Mouse (Mus musculus) hindbrain, embryonic 13.5 days (tissue): ENCODE measurements around the gene Ptprh. TPM values are rescaled to one million over a fixed set of nuclear protein-coding genes. Genes with fewer than 3 reads are reported as not detected.
A peak's percentile ranks its signal among the peaks of the same experiment; 100 is the strongest.
"Not testable (repeated sequence)": the region's sequence is repeated elsewhere in the genome, so short reads cannot be mapped to it uniquely, and the experiment has no call there.

Source experiments
- ATAC-seq: fragments of 200-750 bp; cut with Nextera tagmentation; 2 replicates; pipeline ENCODE4 v1.8.0; 2017; ENCODE audit warnings: moderate TSS enrichment; ENCODE audit not compliant: low FRiP score
- H3K27ac ChIP-seq: fragments of 300-500 bp; sonication (generic); 2 replicates; pipeline ENCODE4 v1.5.1; 2015; ENCODE audit warnings: inconsistent platforms, mild to moderate bottlenecking, moderate library complexity
- H3K27me3 ChIP-seq: fragments of 300-500 bp; sonication (generic); 2 replicates; pipeline ENCODE4 v1.6.1; 2015; ENCODE audit warnings: mild to moderate bottlenecking, inconsistent platforms
- H3K36me3 ChIP-seq: fragments of 300-500 bp; sonication (generic); 2 replicates; pipeline ENCODE4 v1.6.1; 2015; ENCODE audit warnings: mild to moderate bottlenecking, inconsistent platforms
- H3K4me1 ChIP-seq: fragments of 300-500 bp; sonication (generic); replicated peaks from 2 replicates; pipeline ENCODE4 v1.6.1; 2015; ENCODE audit warnings: inconsistent platforms
- H3K4me2 ChIP-seq: fragments of 300-500 bp; sonication (generic); 2 replicates; pipeline ENCODE4 v1.6.1; 2015; ENCODE audit warnings: inconsistent platforms, mild to moderate bottlenecking, moderate library complexity
- H3K4me3 ChIP-seq: fragments of 300-500 bp; sonication (generic); 2 replicates; pipeline ENCODE4 v1.5.1; 2015; ENCODE audit warnings: mild to moderate bottlenecking, inconsistent platforms
- H3K9ac ChIP-seq: fragments of 300-500 bp; sonication (generic); 2 replicates; pipeline ENCODE4 v1.6.1; 2015; ENCODE audit warnings: mild to moderate bottlenecking, inconsistent platforms
- H3K9me3 ChIP-seq: fragments of 300-500 bp; sonication (generic); 2 replicates; pipeline ENCODE4 v1.6.1; 2016; ENCODE audit warnings: inconsistent platforms
- WGBS: fragments of 180-500 bp; shearing (Covaris S2); methylation state at CpG from one replicate; pipeline ENCODE4 v1.1.7; 2015; 5-methylcytosine and 5-hydroxymethylcytosine counted together
- polyA plus RNA-seq: library from polyadenylated mRNA; unstranded; fragments of >200 nt; fragmentation: Nextera tagmentation; extraction: Ambion mirVana; gene quantifications from 2 replicates; pipeline ENCODE4 v1.2.1, GENCODE M21; 2015

Gene Ptprh
- polyA plus RNA-seq, 1 experiment from 2014 or later, result 0.71 TPM

GRCm38 (mm10) chr7:4581481-4581880 is 22.4 kb downstream of the Ptprh start:
- ATAC-seq, H3K27ac ChIP-seq, H3K9ac ChIP-seq, H3K9me3 ChIP-seq, H3K4me3 ChIP-seq, H3K36me3 ChIP-seq, H3K4me2 ChIP-seq, H3K27me3 ChIP-seq, H3K4me1 ChIP-seq: not testable (repeated sequence)
- WGBS, result 87% methylated on average over 3 of the region's 3 CpGs

DNA sequence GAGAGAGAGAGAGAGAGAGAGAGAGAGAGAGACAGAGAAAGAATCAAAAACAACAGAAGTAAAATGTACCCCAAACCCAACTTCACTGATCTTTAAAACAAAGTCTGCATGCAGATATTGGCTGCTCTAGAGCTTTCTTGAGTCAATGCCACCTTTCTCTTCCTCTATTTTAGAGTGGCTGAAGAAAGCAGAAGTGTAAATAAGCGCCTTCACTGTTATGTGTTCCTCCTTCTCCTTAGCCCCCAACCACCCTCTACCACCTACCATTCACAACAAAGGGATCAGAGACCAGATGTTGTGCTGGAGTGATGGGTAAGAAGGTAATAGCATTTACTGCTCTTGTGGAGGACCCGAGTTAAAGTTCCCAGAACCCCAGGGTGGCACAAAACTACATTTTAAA is 31.5 kb downstream of the Ptprh start:
- 65% methylated on average over 2 of the region's 2 CpGs for WGBS
- not testable (repeated sequence) for ATAC-seq, H3K4me1 ChIP-seq, H3K36me3 ChIP-seq, H3K9me3 ChIP-seq, H3K27me3 ChIP-seq, H3K4me2 ChIP-seq, H3K27ac ChIP-seq, H3K4me3 ChIP-seq, H3K9ac ChIP-seq

DNA sequence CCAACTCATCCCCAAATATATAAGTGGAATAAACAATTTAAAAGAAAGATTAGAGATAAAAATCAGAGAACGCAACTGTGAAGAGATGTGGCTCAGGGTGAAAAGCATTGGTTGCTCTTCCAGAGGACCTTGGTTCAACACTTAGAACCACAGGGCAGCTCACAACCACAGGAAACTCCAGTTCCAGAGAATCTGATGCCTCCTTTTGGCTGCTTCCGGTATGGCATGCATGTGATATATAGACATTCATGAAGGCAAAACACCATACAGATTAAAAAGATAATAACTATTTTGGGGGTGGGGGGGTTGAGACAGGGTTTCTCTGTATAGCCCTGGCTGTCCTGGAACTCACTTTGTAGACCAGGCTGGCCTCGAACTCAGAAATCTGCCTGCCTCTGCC is 41.2 kb downstream of the Ptprh start:
- H3K27me3 ChIP-seq, result no peaks in the 10 kb centered on the region
- 88% methylated on average over 3 of the region's 3 CpGs for WGBS
- no peak overlapping the region for H3K27ac ChIP-seq
- no peaks in the 10 kb centered on the region for H3K9me3 ChIP-seq
- no peak for ATAC-seq
- H3K4me1 ChIP-seq, result no peaks in the 10 kb centered on the region
- H3K4me3 ChIP-seq, result no peak overlapping the region
- no peak overlapping the region for H3K4me2 ChIP-seq
- H3K9ac ChIP-seq, result no peak overlapping the region
- no peaks in the 10 kb centered on the region for H3K36me3 ChIP-seq

GRCm38 (mm10) chr7:4557167-4557560 is 46.7 kb downstream of the Ptprh start:
- WGBS, result 71% methylated on average over 6 of the region's 6 CpGs
- no peak overlapping the region for H3K9ac ChIP-seq

GRCm38 (mm10) chr7:4556256-4557166 is 47.3 kb downstream of the Ptprh start:
- WGBS, result 22% methylated on average over 15 of the region's 15 CpGs
- H3K27ac ChIP-seq, result peak overlapping the region; percentile 37; the same call in 1 of the 2 replicates
- peak; percentile 95 for ATAC-seq

More at GRCm38 (mm10) chr7:4557167-4557560, 46.7 kb downstream of the Ptprh start:
- H3K27me3 ChIP-seq, result 0 out of 2 replicates have a peak, but pooled peaks cover 3% of the 10 kb centered on the region
- 0 out of 2 replicates have a peak overlapping the region, but pooled peaks have one; percentile 16 for H3K4me3 ChIP-seq
- H3K4me1 ChIP-seq, result no peaks in the 10 kb centered on the region
- no peaks in the 10 kb centered on the region for H3K36me3 ChIP-seq
- peak overlapping the region; percentile 37 for H3K4me2 ChIP-seq
- H3K9me3 ChIP-seq, result no peaks in the 10 kb centered on the region
- H3K27ac ChIP-seq, result peak overlapping the region; percentile 37; the same call in 1 of the 2 replicates
- peak; percentile 43 for ATAC-seq

DNA sequence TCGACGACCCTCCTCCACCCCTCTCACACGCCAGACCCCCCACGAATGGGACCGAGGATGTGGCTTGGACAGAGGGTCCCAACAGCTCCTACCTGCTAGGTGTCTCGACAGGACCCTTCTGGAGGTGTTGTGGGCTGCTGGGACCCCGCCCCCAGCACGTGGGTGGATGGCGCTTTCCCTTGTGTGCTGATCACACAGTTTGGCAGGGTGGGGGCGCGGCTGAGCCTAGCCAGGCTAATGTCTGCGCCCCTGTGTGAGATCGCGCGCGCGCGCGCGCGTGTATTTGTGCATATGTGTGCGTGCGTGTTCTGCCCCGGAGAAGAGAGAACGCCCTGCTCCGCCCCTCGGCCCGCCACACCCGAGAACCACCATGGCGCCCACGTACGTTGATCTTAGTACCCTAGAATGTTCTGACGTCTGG is 56.6 kb downstream of the Ptprh start, which contains the start of gene Syt5:
Gene Syt5, minus strand, starts transcription at position 321 of the 421 bp plus-strand sequence.
- H3K27ac ChIP-seq, result peak within 1 kb of the TSS; percentile 94
- peak within 1 kb of the TSS; percentile 81 for H3K9ac ChIP-seq
- peak; percentile 81 for ATAC-seq

More at GRCm38 (mm10) chr7:4556256-4557166, 47.3 kb downstream of the Ptprh start:
- H3K4me1 ChIP-seq, result no peaks in the 10 kb centered on the region
- H3K36me3 ChIP-seq, result no peaks in the 10 kb centered on the region
- 0 out of 2 replicates have a peak overlapping the region, but pooled peaks have one; percentile 16 for H3K4me3 ChIP-seq
- peak overlapping the region; percentile 37 for H3K4me2 ChIP-seq
- peak overlapping the region; percentile 53; the same call in 1 of the 2 replicates for H3K9ac ChIP-seq
- H3K27me3 ChIP-seq, result 0 out of 2 replicates have a peak, but pooled peaks cover 3% of the 10 kb centered on the region
- H3K9me3 ChIP-seq, result no peaks in the 10 kb centered on the region

DNA sequence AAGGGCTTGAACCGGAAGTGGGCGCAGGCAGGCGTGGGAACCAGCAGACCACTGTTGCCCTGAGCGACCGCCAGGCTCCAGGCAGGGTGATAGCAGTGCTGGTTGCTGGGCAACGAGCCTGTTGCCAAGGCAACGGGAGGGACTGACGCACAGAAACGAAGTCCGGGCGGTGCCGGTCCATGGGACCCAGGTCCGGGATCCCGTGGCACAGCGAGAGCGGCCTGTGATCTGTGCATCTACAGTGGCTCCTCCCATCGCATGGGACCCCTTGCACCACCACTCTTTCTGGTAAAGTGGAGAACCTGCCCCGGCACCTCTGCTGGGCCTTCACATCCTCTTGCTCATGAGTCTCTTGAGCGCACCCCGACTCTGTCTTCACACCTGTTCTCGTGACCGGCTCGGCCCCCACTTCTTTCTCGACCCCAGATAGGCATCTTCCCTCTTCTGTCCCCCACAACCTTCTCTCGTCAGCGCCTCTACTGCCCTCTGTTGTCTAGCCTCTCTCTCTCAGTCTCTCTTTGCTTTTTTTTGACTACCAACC is 57.2 kb downstream of the Ptprh start:
- Histone ChIP-seq H3K4me2 (peak overlapping the region; percentile 82), H3K27ac (peak overlapping the region; percentile 94), H3K27me3 (0 out of 2 replicates have a peak, but pooled peaks cover 5% of the 10 kb centered on the region), H3K9ac (peak overlapping the region; percentile 81), H3K4me3 (peak overlapping the region; percentile 59), H3K36me3 (peaks cover 14% of the 10 kb centered on the region), H3K4me1 (peaks cover 17% of the 10 kb centered on the region), H3K9me3 (no peaks in the 10 kb centered on the region)
- peak; percentile 93 for ATAC-seq
- 2% methylated on average over 26 of the region's 26 CpGs for WGBS

More for the DNA sequence above, 56.6 kb downstream of the Ptprh start, which contains the start of gene Syt5:
- H3K9me3 ChIP-seq, result no peaks in the 10 kb centered on the region
- peaks cover 17% of the 10 kb centered on the region for H3K4me1 ChIP-seq
- peaks cover 8% of the 10 kb centered on the region for H3K36me3 ChIP-seq
- WGBS, result 6% methylated on average over 27 of the region's 33 CpGs
- peak within 1 kb of the TSS; percentile 59 for H3K4me3 ChIP-seq
- H3K4me2 ChIP-seq, result peak within 1 kb of the TSS; percentile 82
- H3K27me3 ChIP-seq, result 0 out of 2 replicates have a peak, but pooled peaks cover 5% of the 10 kb centered on the region

DNA sequence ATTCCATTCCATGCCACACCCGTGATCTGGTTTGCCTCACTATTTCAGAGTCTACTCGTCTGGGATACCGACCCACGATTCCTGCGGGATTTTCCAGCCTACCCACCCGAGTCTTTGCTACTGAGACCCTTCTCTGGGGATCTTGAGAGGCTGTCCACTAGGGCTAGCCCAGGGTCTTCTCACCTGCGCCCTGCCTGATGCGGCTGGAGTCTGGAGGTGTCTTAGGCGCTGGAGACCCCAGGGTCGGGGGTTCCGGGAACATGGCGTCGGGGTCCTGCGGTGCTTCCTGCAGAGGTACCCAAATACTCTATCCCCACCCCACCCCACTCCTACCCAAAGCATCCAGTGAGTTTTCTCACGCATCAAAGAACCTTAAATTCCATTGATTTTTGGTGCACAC is 57.8 kb downstream of the Ptprh start:
- peak overlapping the region; percentile 81 for H3K9ac ChIP-seq
- H3K9me3 ChIP-seq, result no peaks in the 10 kb centered on the region
- peak overlapping the region; percentile 82 for H3K4me2 ChIP-seq
- H3K36me3 ChIP-seq, result peaks cover 20% of the 10 kb centered on the region
- peaks cover 17% of the 10 kb centered on the region for H3K4me1 ChIP-seq
- WGBS, result 70% methylated on average over 15 of the region's 15 CpGs
- peak; percentile 50 for ATAC-seq
- peak overlapping the region; percentile 94 for H3K27ac ChIP-seq
- H3K27me3 ChIP-seq, result 0 out of 2 replicates have a peak, but pooled peaks cover 3% of the 10 kb centered on the region
- peak overlapping the region; percentile 59 for H3K4me3 ChIP-seq

DNA sequence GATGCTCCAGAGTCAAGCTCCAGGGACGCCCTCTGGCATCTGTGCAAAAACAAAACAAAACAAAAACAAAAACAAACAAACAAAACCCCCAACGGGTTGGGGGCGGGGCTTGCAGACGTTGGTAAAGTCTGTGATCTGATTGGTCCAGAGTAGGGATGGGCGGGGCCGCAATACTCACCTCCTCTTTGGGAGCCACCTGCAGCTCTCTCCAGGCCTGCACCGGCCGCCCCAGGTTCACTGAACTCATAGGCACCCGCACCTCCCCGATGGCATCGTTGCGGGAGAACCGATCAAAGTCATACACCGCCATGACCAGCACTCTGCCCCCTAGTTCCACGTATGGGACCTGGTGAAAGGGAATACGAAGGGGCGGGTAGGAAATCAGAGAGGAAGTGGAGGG is 61.8 kb downstream of the Ptprh start:
- 35% methylated on average over 17 of the region's 17 CpGs for WGBS
- Histone ChIP-seq H3K4me3 (no peak overlapping the region), H3K27me3 (peaks cover 3% of the 10 kb centered on the region; the same call in 1 of the 2 replicates), H3K9me3 (no peaks in the 10 kb centered on the region), H3K4me2 (no peak overlapping the region), H3K36me3 (peaks cover 44% of the 10 kb centered on the region), H3K4me1 (peaks cover 17% of the 10 kb centered on the region), H3K9ac (no peak overlapping the region), H3K27ac (no peak overlapping the region)
- no peak for ATAC-seq

GRCm38 (mm10) chr7:4541344-4541743 is 62.5 kb downstream of the Ptprh start:
- Histone ChIP-seq H3K4me2 (no peak overlapping the region), H3K9me3 (no peaks in the 10 kb centered on the region), H3K4me1 (peaks cover 16% of the 10 kb centered on the region), H3K9ac (no peak overlapping the region), H3K27me3 (peaks cover 3% of the 10 kb centered on the region; the same call in 1 of the 2 replicates), H3K4me3 (no peak overlapping the region), H3K27ac (no peak overlapping the region), H3K36me3 (peaks cover 44% of the 10 kb centered on the region)
- WGBS, result 67% methylated on average over 5 of the region's 5 CpGs
- no peak for ATAC-seq

- no peaks in the 10 kb centered on the region for H3K4me1 ChIP-seq
- no peak overlapping the region for H3K9ac ChIP-seq
- WGBS, result 78% methylated on average over 2 of the region's 2 CpGs
- no peak overlapping the region for H3K4me3 ChIP-seq
- ATAC-seq, result peak; percentile 48; the same call in 1 of the 2 replicates
- H3K27me3 ChIP-seq, result peaks cover 12% of the 10 kb centered on the region; the same call in 1 of the 2 replicates
- H3K9me3 ChIP-seq, result no peaks in the 10 kb centered on the region
- H3K27ac ChIP-seq, result no peak overlapping the region
- H3K36me3 ChIP-seq, result peaks cover 44% of the 10 kb centered on the region
- no peak overlapping the region for H3K4me2 ChIP-seq
These were observed 64.8 kb downstream of the Ptprh start for GRCm38 (mm10) chr7:4539019-4539418.

GRCm38 (mm10) chr7:4537181-4537580 is 66.7 kb downstream of the Ptprh start:
- Histone ChIP-seq H3K4me3 (no peak overlapping the region), H3K9ac (no peak overlapping the region), H3K27me3 (peaks cover 16% of the 10 kb centered on the region), H3K27ac (no peak overlapping the region), H3K4me1 (peaks cover 3% of the 10 kb centered on the region; the same call in 1 of the 2 replicates), H3K36me3 (peaks cover 35% of the 10 kb centered on the region), H3K4me2 (no peak overlapping the region), H3K9me3 (no peaks in the 10 kb centered on the region)
- no peak for ATAC-seq
- WGBS, result 52% methylated on average over 4 of the region's 4 CpGs
